Mouse (Mus musculus) midbrain, embryonic 15.5 days (tissue): ENCODE measurements around the gene Copz1. TPM values are rescaled to one million over a fixed set of nuclear protein-coding genes. Genes with fewer than 3 reads are reported as not detected.
"Not testable (repeated sequence)": the region's sequence is repeated elsewhere in the genome, so short reads cannot be mapped to it uniquely, and the experiment has no call there.

ENCODE experiments used
- ATAC-seq: fragments of 200-750 bp; cut with Nextera tagmentation; replicated peaks from 2 replicates; pipeline ENCODE4 v1.8.0; 2017; ENCODE audit warnings: moderate TSS enrichment
- H3K27ac ChIP-seq: fragments of 300-500 bp; sonication (generic); 2 replicates; pipeline ENCODE4 v1.5.1; 2015; ENCODE audit warnings: mild to moderate bottlenecking, inconsistent platforms
- H3K27me3 ChIP-seq: fragments of 300-500 bp; sonication (generic); replicated peaks from 2 replicates; pipeline ENCODE4 v1.6.1; 2015; ENCODE audit warnings: inconsistent platforms
- H3K36me3 ChIP-seq: fragments of 300-500 bp; sonication (generic); replicated peaks from 2 replicates; pipeline ENCODE4 v1.6.1; 2015; ENCODE audit warnings: inconsistent platforms
- H3K4me1 ChIP-seq: fragments of 300-500 bp; sonication (generic); 2 replicates; pipeline ENCODE4 v1.6.1; 2015; ENCODE audit warnings: inconsistent platforms
- H3K4me2 ChIP-seq: fragments of 300-500 bp; sonication (generic); 2 replicates; pipeline ENCODE4 v1.6.1; 2015; ENCODE audit warnings: inconsistent platforms, mild to moderate bottlenecking, moderate library complexity
- H3K4me3 ChIP-seq: fragments of 300-500 bp; sonication (generic); 2 replicates; pipeline ENCODE4 v1.5.1; 2015; ENCODE audit warnings: mild to moderate bottlenecking, inconsistent platforms
- H3K9ac ChIP-seq: fragments of 300-500 bp; sonication (generic); 2 replicates; pipeline ENCODE4 v1.6.1; 2015; ENCODE audit warnings: mild to moderate bottlenecking, inconsistent platforms
- H3K9me3 ChIP-seq: fragments of 300-500 bp; sonication (generic); 2 replicates; pipeline ENCODE4 v1.6.1; 2016; ENCODE audit warnings: inconsistent platforms
- WGBS: fragments of 180-500 bp; shearing (Covaris S2); methylation state at CpG from one replicate; pipeline ENCODE4 v1.1.7; 2015; ENCODE audit warnings: mixed read lengths; 5-methylcytosine and 5-hydroxymethylcytosine counted together
- polyA plus RNA-seq: library from polyadenylated mRNA; unstranded; fragments of >200 nt; fragmentation: Nextera tagmentation; extraction: Ambion mirVana; gene quantifications from 2 replicates; pipeline ENCODE4 v1.2.1, GENCODE M21; 2015

Gene Copz1
- polyA plus RNA-seq, 1 experiment from 2014 or later = 197 TPM

GRCm38 (mm10) chr15:103256210-103256986, 16.1 kb upstream of the Copz1 start:
- H3K36me3 ChIP-seq = no peaks in the 10 kb centered on the region
- H3K4me2 ChIP-seq = no peak overlapping the region
- no peak for ATAC-seq
- no peak overlapping the region for H3K27ac ChIP-seq
- H3K4me1 ChIP-seq = peaks cover 6% of the 10 kb centered on the region
- H3K9me3 ChIP-seq = no peaks in the 10 kb centered on the region
- H3K9ac ChIP-seq = no peak overlapping the region
- 0 out of 2 replicates have a peak, but pooled peaks cover 5% of the 10 kb centered on the region for H3K27me3 ChIP-seq
- no peak overlapping the region for H3K4me3 ChIP-seq
- 92% methylated on average over 6 of the region's 6 CpGs for WGBS

- Histone ChIP-seq H3K27ac (no peak within 1 kb of the TSS), H3K9me3 (no peaks in the 10 kb centered on the region), H3K9ac (no peak within 1 kb of the TSS), H3K36me3 (no peaks in the 10 kb centered on the region), H3K27me3 (0 out of 2 replicates have a peak, but pooled peaks cover 5% of the 10 kb centered on the region), H3K4me3 (no peak within 1 kb of the TSS), H3K4me2 (peak within 1 kb of the TSS; percentile 2; the same call in 1 of the 2 replicates), H3K4me1 (peaks cover 6% of the 10 kb centered on the region)
- ATAC-seq = no peak
- WGBS = 15% methylated on average over 15 of the region's 15 CpGs
Observed at GRCm38 (mm10) chr15:103257790-103258728, 14.5 kb upstream of the Copz1 start, which contains the start of gene Nfe2. TSS of gene Nfe2 (minus strand) at chr15:103258403.

GRCm38 (mm10) chr15:103259162-103259561, 13.4 kb upstream of the Copz1 start:
- H3K9ac ChIP-seq = no peak overlapping the region
- H3K4me2 ChIP-seq = no peak overlapping the region
- ATAC-seq = no peak
- 0 out of 2 replicates have a peak, but pooled peaks cover 5% of the 10 kb centered on the region for H3K27me3 ChIP-seq
- 85% methylated on average over 5 of the region's 5 CpGs for WGBS
- H3K4me1 ChIP-seq = peaks cover 6% of the 10 kb centered on the region
- H3K9me3 ChIP-seq = no peaks in the 10 kb centered on the region
- no peaks in the 10 kb centered on the region for H3K36me3 ChIP-seq
- no peak overlapping the region for H3K27ac ChIP-seq
- H3K4me3 ChIP-seq = no peak overlapping the region

- no peaks in the 10 kb centered on the region for H3K36me3 ChIP-seq
- no peak overlapping the region for H3K4me3 ChIP-seq
- H3K4me2 ChIP-seq = no peak overlapping the region
- no peak overlapping the region for H3K27ac ChIP-seq
- no peak overlapping the region for H3K9ac ChIP-seq
- 78% methylated on average over 1 of the region's 1 CpGs for WGBS
- H3K27me3 ChIP-seq = 0 out of 2 replicates have a peak, but pooled peaks cover 5% of the 10 kb centered on the region
- peaks cover 3% of the 10 kb centered on the region for H3K4me1 ChIP-seq
- ATAC-seq = no peak
- no peaks in the 10 kb centered on the region for H3K9me3 ChIP-seq
Observed at GRCm38 (mm10) chr15:103259989-103260388, 12.5 kb upstream of the Copz1 start.

GRCm38 (mm10) chr15:103264794-103265193, 7.7 kb upstream of the Copz1 start:
- H3K9me3 ChIP-seq = no peaks in the 10 kb centered on the region
- no peak overlapping the region for H3K4me3 ChIP-seq
- no peak overlapping the region for H3K27ac ChIP-seq
- 91% methylated on average over 2 of the region's 2 CpGs for WGBS
- no peaks in the 10 kb centered on the region for H3K27me3 ChIP-seq
- H3K4me1 ChIP-seq = no peaks in the 10 kb centered on the region
- no peak overlapping the region for H3K9ac ChIP-seq
- no peak for ATAC-seq
- no peak overlapping the region for H3K4me2 ChIP-seq
- no peaks in the 10 kb centered on the region for H3K36me3 ChIP-seq

- no peak overlapping the region for H3K9ac ChIP-seq
- no peak for ATAC-seq
- 83% methylated on average over 4 of the region's 4 CpGs for WGBS
Observed at GRCm38 (mm10) chr15:103268903-103269302, 3.6 kb upstream of the Copz1 start.

GRCm38 (mm10) chr15:103275943-103276342, 3.4 kb downstream of the Copz1 start:
- not testable (repeated sequence) for H3K9ac ChIP-seq, H3K4me3 ChIP-seq, ATAC-seq, H3K27ac ChIP-seq, H3K9me3 ChIP-seq, H3K4me2 ChIP-seq, H3K27me3 ChIP-seq, H3K36me3 ChIP-seq
- 88% methylated on average over 3 of the region's 3 CpGs for WGBS
- peaks cover 17% of the 10 kb centered on the region for H3K4me1 ChIP-seq

More at GRCm38 (mm10) chr15:103268903-103269302, 3.6 kb upstream of the Copz1 start:
- H3K27me3 ChIP-seq = no peaks in the 10 kb centered on the region
- no peak overlapping the region for H3K27ac ChIP-seq
- H3K4me1 ChIP-seq = peaks cover 8% of the 10 kb centered on the region
- H3K4me3 ChIP-seq = no peak overlapping the region
- no peaks in the 10 kb centered on the region for H3K36me3 ChIP-seq
- H3K9me3 ChIP-seq = no peaks in the 10 kb centered on the region
- H3K4me2 ChIP-seq = no peak overlapping the region

- Histone ChIP-seq H3K4me1 (peaks cover 17% of the 10 kb centered on the region), H3K27me3 (no peaks in the 10 kb centered on the region), H3K9me3 (no peaks in the 10 kb centered on the region), H3K4me2 (no peak overlapping the region), H3K9ac (no peak overlapping the region), H3K4me3 (no peak overlapping the region), H3K36me3 (no peaks in the 10 kb centered on the region), H3K27ac (no peak overlapping the region)
- WGBS = 80% methylated on average over 7 of the region's 7 CpGs
- no peak for ATAC-seq
Observed at GRCm38 (mm10) chr15:103277949-103278348, 5.4 kb downstream of the Copz1 start.

- no peaks in the 10 kb centered on the region for H3K9me3 ChIP-seq
- H3K4me1 ChIP-seq = peaks cover 2% of the 10 kb centered on the region
- H3K27me3 ChIP-seq = no peaks in the 10 kb centered on the region
- no peaks in the 10 kb centered on the region for H3K36me3 ChIP-seq
- no peak overlapping the region for H3K27ac ChIP-seq
- no peak overlapping the region for H3K4me2 ChIP-seq
- no peak overlapping the region for H3K4me3 ChIP-seq
- ATAC-seq = no peak
- H3K9ac ChIP-seq = no peak overlapping the region
- WGBS = 58% methylated on average over 3 of the region's 3 CpGs
Observed at GRCm38 (mm10) chr15:103279750-103280149, 7.2 kb downstream of the Copz1 start.

- no peak overlapping the region for H3K9ac ChIP-seq
- peaks cover 12% of the 10 kb centered on the region for H3K4me1 ChIP-seq
- H3K27me3 ChIP-seq = no peaks in the 10 kb centered on the region
- no peak overlapping the region for H3K4me2 ChIP-seq
- no peaks in the 10 kb centered on the region for H3K36me3 ChIP-seq
- H3K4me3 ChIP-seq = no peak overlapping the region
- H3K9me3 ChIP-seq = no peaks in the 10 kb centered on the region
- no peak for ATAC-seq
- H3K27ac ChIP-seq = no peak overlapping the region
- WGBS = 75% methylated on average over 3 of the region's 3 CpGs
Observed at GRCm38 (mm10) chr15:103280817-103281464, 8.4 kb downstream of the Copz1 start.

GRCm38 (mm10) chr15:103281465-103282205, 9.1 kb downstream of the Copz1 start:
- no peaks in the 10 kb centered on the region for H3K36me3 ChIP-seq

More at GRCm38 (mm10) chr15:103281465-103282205, 9.1 kb downstream of the Copz1 start:
- WGBS = 95% methylated on average over 3 of the region's 3 CpGs
- H3K27me3 ChIP-seq = no peaks in the 10 kb centered on the region
- H3K4me2 ChIP-seq = no peak overlapping the region
- H3K4me1 ChIP-seq = peaks cover 14% of the 10 kb centered on the region
- no peaks in the 10 kb centered on the region for H3K9me3 ChIP-seq
- H3K9ac ChIP-seq = no peak overlapping the region
- no peak for ATAC-seq
- no peak overlapping the region for H3K4me3 ChIP-seq
- no peak overlapping the region for H3K27ac ChIP-seq
